Mouse (Mus musculus): ENCODE measurements at regions not wholly inside any gene's neighbourhood (a gene's known extent, or its start where the extent isn't known, plus 50 kb on each side); places are given as distances from the start of the nearest gene placed in this dataset.

- no peak for DNase-seq
These were observed 447.9 kb upstream of the Adamts9 start for GRCm38 (mm10) chr6:93391166-93391565.

- DNase-seq: no peak
These were observed 428.0 kb upstream of the Adamts9 start for GRCm38 (mm10) chr6:93371341-93371740.

- no peak for DNase-seq
These were observed 420.6 kb upstream of the Adamts9 start for GRCm38 (mm10) chr6:93363846-93364245.

DNA sequence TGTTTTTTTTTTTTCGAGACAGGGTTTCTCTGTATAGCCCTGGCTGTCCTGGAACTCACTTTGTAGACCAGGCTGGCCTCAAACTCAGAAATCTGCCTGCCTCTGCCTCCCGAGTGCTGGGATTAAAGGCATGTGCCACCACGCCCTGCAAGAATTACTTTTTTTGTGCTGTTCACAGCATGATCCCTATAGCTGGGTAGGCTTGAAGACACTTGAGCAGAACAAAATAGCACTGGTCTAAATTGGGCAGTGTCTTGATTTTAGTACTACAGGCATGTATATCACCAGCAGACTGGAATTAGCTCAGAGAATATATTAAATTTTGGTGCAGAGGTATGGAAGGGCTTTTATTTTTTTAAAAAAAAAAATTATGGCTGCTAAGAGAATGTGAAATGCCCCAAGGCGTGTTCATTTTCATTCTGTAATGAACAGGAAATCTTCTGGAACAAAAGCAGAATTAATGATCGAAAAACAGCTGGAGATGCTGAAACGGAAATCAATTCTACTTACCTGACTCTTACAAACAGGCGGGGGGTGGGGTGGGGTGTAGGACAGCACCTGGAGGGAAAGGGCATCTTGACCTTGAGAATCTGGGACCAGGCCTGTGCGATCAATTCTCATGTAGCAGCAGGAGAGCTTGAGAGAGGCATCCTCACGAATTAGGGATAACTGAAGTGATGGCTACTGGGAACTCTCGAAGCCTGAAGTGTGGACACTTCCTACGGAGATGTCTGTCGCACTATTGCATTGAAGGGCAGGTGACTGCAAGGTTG, 410.2 kb upstream of the Adamts9 start:
- no peak for DNase-seq

DNA sequence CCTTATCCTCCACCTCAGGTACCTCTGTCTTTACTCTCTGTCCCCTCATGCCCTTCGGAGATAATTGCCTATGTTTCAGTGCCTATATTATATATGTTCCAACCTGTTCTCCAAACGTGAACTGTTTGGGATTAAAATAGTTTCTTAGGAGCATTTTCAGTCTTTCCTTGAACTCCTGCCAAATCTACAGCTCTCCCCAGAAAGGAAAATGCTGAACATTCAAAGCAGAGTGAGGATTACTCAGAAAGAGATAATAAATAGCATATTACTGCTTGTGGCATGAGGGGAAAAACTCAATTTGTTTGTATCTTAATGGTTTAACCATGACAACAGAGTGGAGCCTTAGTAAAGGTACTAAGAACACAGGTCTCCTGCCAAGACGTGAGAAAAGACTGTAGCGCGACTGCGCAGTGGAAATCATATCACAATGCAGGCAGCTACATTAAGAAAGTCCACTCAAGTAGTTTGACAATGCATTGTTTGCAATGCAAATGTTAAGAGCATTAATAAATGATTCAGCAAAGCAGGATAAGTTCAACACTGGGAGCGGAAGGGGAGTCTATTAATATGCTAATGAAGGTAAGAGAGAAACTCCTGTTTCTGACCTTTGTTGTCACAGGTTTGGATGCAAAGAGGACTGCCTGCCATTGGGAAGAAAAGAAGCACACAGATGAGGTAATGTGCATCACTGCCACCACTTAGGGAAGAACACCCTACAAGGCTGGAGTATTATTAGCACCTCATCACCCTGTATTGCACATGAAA, 406.8 kb upstream of the Adamts9 start:
- no peak for DNase-seq

- no peak for DNase-seq
These were observed 404.8 kb upstream of the Adamts9 start for GRCm38 (mm10) chr6:93348141-93348540.

GRCm38 (mm10) chr6:93328683-93329082, 385.4 kb upstream of the Adamts9 start:
- DNase-seq: no peak

DNA sequence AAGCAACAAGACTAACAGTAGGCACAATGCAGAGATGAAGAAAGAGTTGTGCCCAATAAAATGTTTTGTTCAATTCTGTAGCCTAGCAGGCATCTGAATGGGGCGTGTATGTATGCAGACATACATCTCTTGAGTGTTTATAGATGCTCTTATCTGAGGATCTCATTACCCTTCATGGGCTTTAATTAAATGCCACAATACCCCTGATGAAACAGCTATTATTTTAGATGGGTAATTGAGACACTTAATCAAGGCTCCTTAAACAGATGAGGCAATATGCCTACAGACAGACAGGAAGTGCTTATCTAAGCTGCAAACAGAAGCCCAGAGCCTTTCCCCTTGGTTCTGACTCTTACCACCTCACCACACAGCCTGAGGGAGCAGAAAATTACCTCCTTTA, 384.6 kb upstream of the Adamts9 start:
- DNase-seq: no peak

GRCm38 (mm10) chr6:93323881-93324280, 380.6 kb upstream of the Adamts9 start:
- DNase-seq: no peak

DNA sequence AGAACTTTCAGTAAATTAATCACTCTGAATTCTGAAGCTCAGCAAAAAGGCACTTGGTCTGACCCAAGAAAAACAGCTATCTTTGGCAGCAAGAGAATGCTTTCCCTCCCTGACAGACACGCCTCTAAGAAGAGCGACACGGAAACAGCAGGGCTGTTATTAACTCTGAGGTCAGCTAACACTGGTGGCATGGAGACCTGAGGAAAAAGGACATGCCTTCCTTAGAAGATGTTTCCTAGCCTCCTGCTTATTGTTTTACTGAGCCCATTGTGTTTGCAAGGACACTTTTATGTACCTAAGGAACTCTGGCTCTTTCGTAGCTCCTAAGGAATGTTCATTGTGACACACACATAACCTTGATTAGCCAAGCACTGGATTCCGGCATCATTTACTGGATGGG, 371.3 kb upstream of the Adamts9 start:
- peak in 1 of 2 experiments; percentile 41 for DNase-seq

DNA sequence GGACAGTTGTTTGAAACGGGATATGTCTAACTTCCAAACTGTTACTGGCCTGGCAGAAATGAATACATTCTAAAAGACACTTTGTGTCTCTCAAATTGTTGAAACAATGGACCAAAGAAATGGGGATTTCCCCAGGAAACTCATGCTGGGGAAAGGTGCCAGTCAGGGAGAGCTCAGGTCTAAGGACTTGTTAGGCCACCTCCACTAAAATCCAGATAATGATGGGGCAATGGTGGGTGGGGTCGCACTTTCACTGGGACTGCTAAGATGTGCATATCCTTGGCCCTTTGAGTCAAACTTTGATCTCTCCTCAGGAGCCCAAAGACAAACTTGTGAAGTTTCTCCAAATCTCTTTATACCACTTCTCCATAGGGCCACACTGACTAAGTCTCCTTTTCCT, 361.9 kb upstream of the Adamts9 start:
- no peak for DNase-seq

- no peak for DNase-seq
These were observed 354.7 kb upstream of the Adamts9 start for GRCm38 (mm10) chr6:93297975-93298374.

GRCm38 (mm10) chr6:93291711-93292110, 348.4 kb upstream of the Adamts9 start:
- DNase-seq: no peak

DNA sequence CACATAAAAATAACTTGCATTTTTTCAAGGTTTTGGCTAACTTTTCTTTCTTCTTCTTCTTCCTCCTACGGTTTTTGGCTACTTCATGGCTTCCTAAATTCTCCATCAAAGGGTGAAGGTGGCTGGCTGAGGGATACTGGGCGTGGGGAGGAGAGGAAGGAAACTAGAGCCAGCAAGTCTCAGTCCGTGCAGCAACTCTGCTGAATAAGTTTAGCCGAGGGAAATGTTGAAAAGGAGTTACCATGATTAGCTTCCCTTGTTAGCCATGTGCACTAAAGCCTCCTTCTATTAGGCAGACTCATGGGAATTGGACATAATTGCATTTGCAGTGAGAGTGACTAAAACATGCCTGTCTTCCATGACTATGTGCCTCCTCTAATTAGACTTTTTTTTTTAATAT, 345.1 kb upstream of the Adamts9 start:
- DNase-seq: no peak

DNA sequence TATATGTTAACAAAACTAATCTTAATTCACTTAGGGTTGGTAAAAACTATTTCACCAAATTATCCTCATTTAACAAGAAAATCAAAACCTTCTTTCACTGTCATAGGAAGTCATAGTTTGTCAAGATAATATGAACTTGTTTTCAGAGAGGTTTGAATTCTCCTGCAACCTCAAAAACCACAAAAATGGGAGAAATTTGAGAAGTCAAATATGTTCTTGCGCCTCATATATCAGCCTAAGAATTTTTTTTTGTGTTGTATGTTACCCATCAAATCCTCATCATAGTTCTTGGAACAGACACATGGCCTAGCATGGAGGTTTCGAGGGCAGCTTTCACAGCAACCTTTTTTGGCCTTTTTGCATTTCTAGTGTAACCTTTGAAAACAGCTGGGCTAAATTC, 342.5 kb upstream of the Adamts9 start:
- no peak for DNase-seq

DNA sequence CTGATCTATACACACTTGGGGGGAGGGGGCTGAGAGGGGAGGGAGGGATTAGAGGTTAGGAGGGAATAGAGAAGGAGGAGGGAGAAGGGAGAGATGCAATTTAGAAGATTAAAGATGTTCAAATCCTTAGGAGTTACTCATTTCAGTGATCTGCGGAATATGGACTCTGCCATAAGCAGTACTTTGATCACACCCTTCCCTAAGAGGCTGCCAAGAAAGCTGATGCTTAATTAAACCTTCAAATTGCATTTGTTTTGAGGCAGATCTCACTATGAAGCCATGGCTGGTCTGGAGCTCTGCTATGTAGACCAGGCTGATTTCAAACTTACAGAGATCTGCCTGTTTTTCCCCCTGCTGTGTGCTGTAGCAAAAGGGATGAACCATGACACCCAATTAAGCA, 338.2 kb upstream of the Adamts9 start:
- no peak for DNase-seq

GRCm38 (mm10) chr6:93273917-93274513, 330.7 kb upstream of the Adamts9 start:
- peak in 1 of 2 experiments; percentile 5 for DNase-seq

- no peak for DNase-seq
These were observed 328.9 kb upstream of the Adamts9 start for GRCm38 (mm10) chr6:93272206-93272605.

- DNase-seq: no peak
These were observed 323.5 kb upstream of the Adamts9 start for GRCm38 (mm10) chr6:93266826-93267225.

DNA sequence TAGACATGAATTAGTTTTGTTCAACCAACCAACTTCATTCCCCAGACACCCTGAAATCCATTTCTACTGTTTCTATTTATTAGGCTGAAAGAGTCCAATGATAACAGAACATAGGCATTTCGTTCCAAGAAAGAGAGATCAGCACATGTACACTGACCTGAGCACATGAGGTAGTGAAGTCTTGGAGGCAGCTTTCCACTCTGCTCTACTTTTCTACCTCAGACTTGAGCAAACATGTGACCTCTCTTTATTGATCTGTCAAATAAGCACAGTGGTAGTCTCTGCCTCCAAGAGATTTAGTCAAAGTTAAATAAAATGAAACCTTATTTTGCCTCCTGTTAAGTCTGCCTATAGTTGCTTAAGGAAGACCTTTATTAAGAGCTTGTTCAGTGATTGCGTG, 321.9 kb upstream of the Adamts9 start:
- DNase-seq: no peak

DNA sequence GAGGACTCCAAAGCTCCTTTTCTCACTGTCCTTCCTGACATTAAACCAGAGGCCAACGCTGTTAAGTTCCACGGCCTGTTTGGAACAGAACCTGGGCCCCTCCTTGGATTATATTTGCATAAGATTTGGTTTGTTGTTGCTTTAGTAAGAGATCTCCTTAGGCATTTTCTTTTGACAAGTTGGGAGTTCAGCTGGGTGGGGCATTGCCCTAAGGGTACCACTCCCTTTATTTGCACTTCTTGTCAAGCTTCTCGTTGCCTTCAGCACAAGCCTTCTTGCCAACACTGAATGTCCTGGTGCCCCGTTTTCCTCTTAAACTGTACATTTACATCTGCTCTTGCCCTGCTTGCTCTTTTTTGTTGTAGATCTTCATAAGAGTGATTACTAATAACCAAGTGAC, 317.5 kb upstream of the Adamts9 start:
- no peak for DNase-seq

- DNase-seq: peak in 1 of 2 experiments; percentile 15
These were observed 314.0 kb upstream of the Adamts9 start for GRCm38 (mm10) chr6:93257130-93257841.

DNA sequence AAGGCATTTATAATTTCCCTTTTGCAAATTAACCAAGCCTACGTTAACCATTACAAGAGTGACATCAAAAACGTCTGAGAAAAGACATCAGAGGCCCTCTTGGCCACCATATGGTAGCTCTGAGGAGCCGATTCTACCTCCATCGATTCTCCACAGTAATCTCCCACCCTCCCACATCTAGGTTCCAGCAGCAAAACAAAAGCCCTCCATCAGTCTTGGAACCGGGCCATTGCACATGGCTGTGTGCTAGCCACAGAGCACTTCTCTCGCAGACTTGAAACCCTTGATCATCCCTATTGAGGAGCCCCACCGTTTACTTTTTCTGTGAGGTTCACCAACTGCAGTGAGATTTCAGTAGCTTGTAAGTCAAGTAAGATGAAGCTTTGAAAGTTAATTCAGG, 310.5 kb upstream of the Adamts9 start:
- DNase-seq: no peak
